Mouse (Mus musculus) heart, postnatal 4 days (tissue): ENCODE results near the gene Jmjd8. TPM values are rescaled to one million over a fixed set of nuclear protein-coding genes. Genes with fewer than 3 reads are reported as not detected.
A peak's percentile ranks its signal among the peaks of the same experiment; 100 is the strongest.

Experiments
- DNase-seq: peaks from one replicate; pipeline ENCODE4 v3.0.0; 2021
- microRNA-seq, 2 experiments: library from miRNA; unstranded; fragments of <30 nt; microRNA quantifications; one replicate each; pipeline ENCODE4 v1.2.0; 2021 to 2022
- total RNA-seq, 2 experiments: library from RNA; stranded (reverse); gene quantifications; 2 replicates each; pipeline ENCODE4 v1.2.3; 2021

Gene Jmjd8
- total RNA-seq, 2 experiments from 2014 or later, result 34.7 to 37.4 TPM

- DNase-seq, result no peak
These were observed 51.1 kb downstream of the Jmjd8 start for GRCm38 (mm10) chr17:25879750-25880149.

GRCm38 (mm10) chr17:25880196-25880910, 51.7 kb downstream of the Jmjd8 start, which contains the start of gene Wfikkn1:
Gene Wfikkn1, minus strand, starts transcription at chr17:25880858.
- peak; percentile 7 for DNase-seq

- no peak for DNase-seq
These were observed 52.4 kb downstream of the Jmjd8 start for GRCm38 (mm10) chr17:25880913-25881641.

Small RNA genes lying within 50 kb of the gene (microRNA-seq; reads per million reads assigned to microRNA genes)
- gene Mir3082 (1.4 to 2.1 reads per million in 2 experiments), gene Mir6966 (2.4 to 4.1 reads per million in 2 experiments)

Other genes starting within 250 kb of the Jmjd8 start
- gene Lmf1, start 249.8 kb upstream of the Jmjd8 start, total RNA-seq, result 10 to 100 TPM; 26.2 to 27.6 TPM
- 1 to 10 TPM in 1 of 2 experiments, not detected in 1; 2.3 TPM for gene Gng13, start 111.7 kb upstream of the Jmjd8 start, total RNA-seq
- 10 to 100 TPM; 12.6 to 13.6 TPM for gene Chtf18, start 101.4 kb upstream of the Jmjd8 start, total RNA-seq
- 1 to 10 TPM; 5.4 to 6.6 TPM for gene Rpusd1, start 101.2 kb upstream of the Jmjd8 start, total RNA-seq
- gene Mslnl, start 92.8 kb upstream of the Jmjd8 start, total RNA-seq, result not detected
- 10 to 100 TPM; 38.4 to 43.3 TPM for gene Msln, start 74.5 kb upstream of the Jmjd8 start, total RNA-seq
- 10 to 100 TPM; 41.7 to 46.9 TPM for gene Narfl, start 55.1 kb upstream of the Jmjd8 start, total RNA-seq
- gene Haghl, start 43.2 kb upstream of the Jmjd8 start, total RNA-seq, result 10 to 100 TPM; 27.8 to 29.4 TPM
- not detected for gene Ccdc78, start 42.3 kb upstream of the Jmjd8 start, total RNA-seq
- gene Fam173a, start 36.0 kb upstream of the Jmjd8 start, total RNA-seq, result 10 to 100 TPM; 41.0 to 44.2 TPM
- 1 to 10 TPM in 1 of 2 experiments, under 1 TPM in 1; 0.86 to 1.2 TPM for gene AC134908.4, start 33.2 kb upstream of the Jmjd8 start, total RNA-seq
- gene Metrn, start 31.7 kb upstream of the Jmjd8 start, total RNA-seq, result 10 to 100 TPM; 48.4 to 49.3 TPM
- 1 to 10 TPM in 1 of 2 experiments, under 1 TPM in 1; 0.93 to 1.2 TPM for gene Fbxl16, start 19.8 kb upstream of the Jmjd8 start, total RNA-seq
- 10 to 100 TPM in 1 of 2 experiments, 1 to 10 TPM in 1; 10.0 to 12.3 TPM for gene Wdr24, start 5.2 kb upstream of the Jmjd8 start, total RNA-seq
- gene Stub1, start 4.5 kb downstream of the Jmjd8 start, total RNA-seq, result 100 to 1,000 TPM; 149 to 158 TPM
- 1 to 10 TPM; 2.0 to 2.5 TPM for gene Rhbdl1, start 8.4 kb downstream of the Jmjd8 start, total RNA-seq
- gene Gm20683, start 12.9 kb downstream of the Jmjd8 start, total RNA-seq, result 1 to 10 TPM; 1.8 to 2.6 TPM
- 10 to 100 TPM; 77.1 to 78.4 TPM for gene Rhot2, start 16.0 kb downstream of the Jmjd8 start, total RNA-seq
- 10 to 100 TPM; 14.4 to 15.1 TPM for gene Wdr90, start 32.6 kb downstream of the Jmjd8 start, total RNA-seq
- gene Mcrip2, start 39.9 kb downstream of the Jmjd8 start, total RNA-seq, result 100 to 1,000 TPM; 195 to 217 TPM
- gene Mettl26, start 46.2 kb downstream of the Jmjd8 start, total RNA-seq, result 10 to 100 TPM; 10.8 to 11.7 TPM
- 1 to 10 TPM in 1 of 2 experiments, under 1 TPM in 1; 0.70 to 1.1 TPM for gene Wfikkn1, start 52.0 kb downstream of the Jmjd8 start, total RNA-seq
- 10 to 100 TPM; 16.1 to 16.6 TPM for gene Rab40c, start 90.9 kb downstream of the Jmjd8 start, total RNA-seq
- gene Pigq, start 116.1 kb downstream of the Jmjd8 start, total RNA-seq, result 10 to 100 TPM; 86.0 to 89.4 TPM
- not detected for gene Nhlrc4, start 116.1 kb downstream of the Jmjd8 start, total RNA-seq
- not detected for gene A930017K11Rik, start 123.7 kb downstream of the Jmjd8 start, total RNA-seq
- gene Capn15, start 156.9 kb downstream of the Jmjd8 start, total RNA-seq, result 10 to 100 TPM; 13.0 to 16.7 TPM
- 10 to 100 TPM; 21.0 to 22.9 TPM for gene Rab11fip3, start 240.7 kb downstream of the Jmjd8 start, total RNA-seq